Mouse (Mus musculus) spleen, adult 18-20 months (tissue): ENCODE data around the gene Elovl2.
"Not testable (repeated sequence)": the region's sequence is repeated elsewhere in the genome, so short reads cannot be mapped to it uniquely, and the experiment has no call there.

Experiments
- DNase-seq, 2 experiments: peaks; one replicate each; pipeline ENCODE4 v3.0.0; 2022; ENCODE audit warnings: mixed read lengths in 2 of 2

Elovl2 gene

DNA sequence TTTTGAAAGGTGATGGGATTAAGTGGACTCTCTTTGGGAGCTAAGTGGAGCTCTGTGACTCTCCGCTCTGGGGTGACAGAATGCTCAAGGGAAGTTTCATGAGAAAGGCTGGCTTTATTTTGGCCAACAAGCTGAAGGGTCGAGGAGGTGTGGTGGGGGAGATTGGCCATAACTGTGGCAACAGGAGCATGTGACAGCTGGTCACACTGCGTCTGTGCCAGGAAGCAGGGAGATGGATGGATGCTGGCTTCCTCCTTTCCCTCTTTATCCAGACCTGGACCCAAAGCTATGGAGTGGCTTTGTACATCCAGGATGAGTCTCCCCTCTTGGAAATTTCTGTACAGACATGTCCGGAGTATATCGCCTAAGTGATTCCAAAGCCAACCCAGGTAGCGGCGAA lies 13.0 kb upstream of the Elovl2 start:
- no peak for DNase-seq

- DNase-seq = no peak
Measured at GRCm38 (mm10) chr13:41232209-41232608, 12.0 kb upstream of the Elovl2 start.

- DNase-seq = no peak
Measured at GRCm38 (mm10) chr13:41231389-41231983, 11.3 kb upstream of the Elovl2 start.

DNA sequence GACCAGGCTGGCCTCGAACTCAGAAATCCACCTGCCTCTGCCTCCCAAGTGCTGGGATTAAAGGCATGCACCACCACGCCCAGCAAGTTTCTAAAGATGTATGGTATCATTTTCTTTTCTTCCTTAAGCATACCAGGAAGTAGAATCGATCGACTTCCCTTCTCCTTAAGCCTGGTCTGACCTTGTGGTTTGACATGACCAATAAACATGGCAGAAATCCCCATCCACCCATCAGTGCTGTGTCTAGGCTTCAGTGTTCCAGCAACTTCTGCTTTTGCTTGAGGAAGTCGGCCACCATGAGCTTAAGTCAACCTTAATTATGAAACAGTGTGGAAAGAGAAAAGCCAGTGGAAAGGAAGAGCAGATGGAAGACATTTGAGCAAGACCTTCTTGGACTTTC lies 10.1 kb upstream of the Elovl2 start:
- no peak for DNase-seq

DNA sequence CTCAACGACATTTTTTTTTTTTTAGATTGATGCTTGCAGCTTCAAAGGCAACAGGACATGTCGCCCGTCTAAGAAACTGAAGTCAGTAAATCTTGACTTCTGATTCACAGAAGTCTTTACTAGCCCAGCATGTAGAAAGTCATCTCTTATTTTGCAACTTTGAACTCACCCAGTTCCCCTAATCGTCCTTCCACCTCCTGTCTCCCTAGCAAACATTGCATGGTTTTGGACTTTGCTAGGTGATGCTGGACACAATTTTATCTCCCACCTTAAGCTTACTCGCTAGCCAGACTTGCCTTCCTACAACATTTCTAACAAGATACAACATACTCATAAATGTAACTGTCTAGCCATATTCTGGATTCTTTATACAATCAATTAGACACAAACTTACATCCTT lies 7.9 kb upstream of the Elovl2 start:
- DNase-seq = no peak

- no peak for DNase-seq
Measured at GRCm38 (mm10) chr13:41226513-41226912, 6.3 kb upstream of the Elovl2 start.

- peak in 1 of 2 experiments; percentile 6 for DNase-seq
Measured at GRCm38 (mm10) chr13:41219687-41220303, 410 bp downstream of the Elovl2 start.

DNA sequence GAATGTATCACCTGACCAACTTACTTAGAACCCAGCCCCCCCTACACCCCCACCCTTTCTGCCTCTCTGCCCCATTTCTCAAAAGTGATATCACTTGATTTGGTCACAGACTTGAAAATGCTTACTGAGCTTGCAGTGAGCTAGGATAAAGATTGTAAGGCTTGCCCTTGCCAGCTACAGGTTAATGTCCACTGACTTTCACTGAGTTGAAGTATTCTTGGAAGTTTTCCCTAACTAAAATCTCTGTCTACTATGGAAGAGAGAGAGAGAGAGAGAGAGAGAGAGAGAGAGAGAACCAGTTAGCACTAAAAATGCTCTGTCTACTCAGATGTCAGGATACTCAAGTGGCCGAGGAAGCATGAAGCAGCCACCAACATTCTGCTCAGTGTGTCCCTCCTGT lies 1.1 kb downstream of the Elovl2 start:
- DNase-seq = no peak

DNA sequence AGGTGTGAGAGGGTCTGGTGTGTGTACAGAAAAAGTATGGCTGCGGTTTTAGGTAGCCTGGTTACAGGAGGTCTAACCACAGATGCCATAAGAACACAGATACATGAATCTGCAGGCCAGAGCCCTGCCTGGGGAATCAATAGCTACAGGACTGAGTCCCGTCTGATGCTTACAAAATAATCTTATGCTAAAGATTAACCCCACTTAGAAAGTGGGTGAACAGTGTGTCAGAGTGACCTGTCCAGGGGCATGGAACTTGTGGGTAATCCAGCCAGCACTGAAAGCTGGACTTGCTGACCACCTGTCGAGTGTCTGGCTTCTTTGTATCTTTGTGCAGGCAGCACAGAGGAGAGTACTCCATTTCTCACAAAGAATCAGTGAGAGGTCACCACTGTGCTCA lies 4.0 kb downstream of the Elovl2 start:
- DNase-seq = no peak

DNA sequence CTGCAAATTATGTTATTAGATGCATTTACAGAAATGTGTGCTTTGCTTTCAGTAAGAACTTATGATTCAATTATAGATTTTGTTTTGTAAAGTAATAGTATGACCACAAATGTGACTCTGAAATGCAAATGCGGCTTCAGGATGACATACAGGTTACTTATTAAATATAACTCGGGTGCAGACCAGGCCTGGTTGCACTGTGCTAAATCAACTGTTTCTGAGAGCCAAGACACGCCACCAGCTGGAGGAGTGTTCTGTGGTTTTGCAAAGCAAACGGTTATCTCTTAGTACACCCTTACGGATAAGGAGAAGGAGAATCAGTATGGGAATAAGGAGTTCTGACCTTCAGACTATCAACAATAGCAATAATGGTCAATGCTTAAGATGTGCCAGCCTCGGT lies 4.5 kb downstream of the Elovl2 start:
- no peak for DNase-seq

- no peak for DNase-seq
Measured at GRCm38 (mm10) chr13:41212558-41213322, 7.5 kb downstream of the Elovl2 start.

- DNase-seq = no peak
Measured at GRCm38 (mm10) chr13:41211276-41211675, 8.9 kb downstream of the Elovl2 start.

DNA sequence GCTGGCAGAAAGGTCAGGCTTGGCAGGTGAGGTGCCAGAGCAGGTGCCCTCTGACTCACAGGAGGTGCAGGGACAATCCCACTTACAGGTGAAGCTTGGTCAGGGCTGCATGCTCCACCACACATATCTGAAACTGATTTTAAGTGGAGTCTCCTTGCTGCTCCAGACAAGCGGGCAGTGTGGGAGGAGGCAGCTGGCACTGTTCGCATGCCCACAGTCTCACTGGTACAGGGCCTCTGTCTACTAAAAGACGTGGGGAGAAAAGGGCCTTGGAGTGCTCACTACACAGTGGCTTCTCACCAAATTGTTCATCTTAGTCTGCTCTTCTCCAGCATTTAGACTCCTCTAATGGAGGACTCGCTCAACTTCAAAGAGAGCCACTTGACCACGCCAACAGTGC lies 14.0 kb downstream of the Elovl2 start:
- DNase-seq = no peak

DNA sequence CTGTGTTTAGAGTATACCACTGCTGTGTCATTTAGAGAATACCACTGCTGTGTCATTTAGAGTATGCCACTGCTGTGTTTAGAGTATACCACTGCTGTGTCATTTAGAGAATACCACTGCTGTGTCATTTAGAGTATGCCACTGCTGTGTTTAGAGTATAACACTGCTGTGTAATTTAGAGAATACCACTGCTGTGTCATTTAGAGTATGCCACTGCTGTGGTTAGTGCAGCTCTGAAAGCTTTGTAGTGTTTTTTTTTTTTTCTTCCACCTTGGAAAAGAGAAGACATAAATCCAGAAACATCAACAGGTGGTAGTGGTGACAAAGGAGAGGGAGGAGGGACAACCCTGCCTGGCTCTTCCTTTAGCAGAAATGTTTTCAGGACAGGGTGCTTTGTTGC lies 14.6 kb downstream of the Elovl2 start:
- DNase-seq = not testable (repeated sequence)

DNA sequence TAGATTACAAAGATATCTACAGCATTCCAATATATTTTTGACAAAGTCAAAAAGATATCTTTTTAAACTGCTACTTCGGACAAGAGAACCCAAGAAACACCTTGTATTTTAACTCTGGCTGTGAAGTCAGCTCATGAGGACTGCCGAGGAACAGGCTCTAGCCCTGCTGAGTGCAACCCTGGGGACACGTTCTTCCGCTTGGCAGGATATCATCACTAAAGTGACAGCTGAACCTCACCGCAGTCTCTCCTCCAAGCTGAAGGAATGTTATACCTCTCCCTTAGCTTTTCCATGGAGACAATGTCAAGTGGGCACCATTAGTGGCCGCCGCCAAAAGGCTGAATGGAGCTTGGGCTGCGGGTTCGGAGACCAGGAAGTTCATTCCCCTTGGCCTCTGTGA lies 16.5 kb downstream of the Elovl2 start:
- DNase-seq = no peak

- DNase-seq = no peak
Measured at GRCm38 (mm10) chr13:41203289-41203688, 16.9 kb downstream of the Elovl2 start.

DNA sequence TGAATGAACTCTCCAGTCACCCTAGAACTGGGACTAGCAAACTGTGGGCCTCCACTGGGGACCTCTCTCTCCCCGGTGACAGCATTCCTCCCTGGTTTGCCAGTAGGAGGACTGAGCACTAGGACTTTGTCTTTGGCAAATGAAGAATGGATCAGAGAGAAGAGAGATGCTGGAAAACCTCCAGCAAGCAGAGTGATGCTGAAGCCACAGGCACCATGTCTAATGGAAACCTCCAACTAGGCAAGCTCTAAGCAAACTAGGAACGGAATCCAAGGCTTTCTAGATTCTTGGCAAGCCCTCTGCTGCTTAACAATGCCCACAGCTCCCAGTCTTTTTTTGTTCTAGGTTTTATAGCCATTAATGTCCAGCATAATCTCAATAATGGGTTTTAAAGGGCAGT lies 19.3 kb downstream of the Elovl2 start:
- DNase-seq = no peak

GRCm38 (mm10) chr13:41195640-41196333 lies 24.4 kb downstream of the Elovl2 start:
- no peak for DNase-seq

DNA sequence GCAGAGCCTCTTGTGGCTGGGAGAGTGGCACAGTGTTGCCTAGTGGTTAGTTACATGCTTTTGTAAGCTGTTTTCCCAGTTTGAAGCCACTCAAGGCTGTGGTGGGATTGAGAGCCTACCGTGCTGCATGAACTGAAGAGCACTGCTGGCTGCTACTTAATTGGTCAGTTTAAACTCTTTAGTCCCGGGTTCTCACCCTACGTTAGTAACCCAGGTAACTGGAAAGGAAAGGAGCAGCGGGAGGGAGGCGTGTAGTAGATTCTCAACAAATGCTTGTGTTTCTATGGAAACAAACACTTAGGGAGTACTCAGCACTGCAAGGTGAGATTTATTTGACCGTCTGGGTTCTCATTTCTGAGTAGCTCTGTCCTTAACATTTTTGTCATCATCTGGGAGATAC lies 32.3 kb downstream of the Elovl2 start:
- DNase-seq = no peak

- DNase-seq = no peak
Measured at GRCm38 (mm10) chr13:41158426-41158825, 61.8 kb downstream of the Elovl2 start.

DNA sequence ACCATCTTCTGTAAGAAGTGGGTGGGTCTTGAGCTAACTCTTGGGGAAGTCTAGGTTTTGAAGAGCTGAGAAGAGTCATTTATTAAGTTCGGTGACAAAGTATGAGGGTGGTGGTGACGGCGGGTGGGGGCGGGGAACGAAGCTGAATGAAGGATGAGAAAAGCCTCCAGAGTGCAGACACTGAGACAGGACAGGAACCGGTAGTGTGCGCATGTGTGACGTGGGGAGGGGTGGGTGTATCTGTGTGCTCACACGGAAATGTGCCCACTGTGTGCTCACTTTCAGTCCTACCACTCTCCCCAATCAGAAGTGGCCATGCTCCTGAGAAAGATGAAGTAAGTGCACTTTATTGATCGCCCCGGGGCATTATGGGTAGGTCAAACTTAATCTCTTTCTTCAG lies 67.1 kb downstream of the Elovl2 start:
- DNase-seq = no peak

GRCm38 (mm10) chr13:41146271-41146670 lies 73.9 kb downstream of the Elovl2 start:
- peak in 1 of 2 experiments; percentile 55 for DNase-seq

GRCm38 (mm10) chr13:41145433-41145970 lies 74.7 kb downstream of the Elovl2 start:
- DNase-seq = no peak
